Mouse (Mus musculus): ENCODE measurements around the gene Sec14l4. TPM values are rescaled to one million over a fixed set of nuclear protein-coding genes. Genes with fewer than 3 reads are reported as not detected.
"Not testable (repeated sequence)": the region's sequence is repeated elsewhere in the genome, so short reads cannot be mapped to it uniquely, and the experiment has no call there.

The Sec14l4 gene
- polyA plus RNA-seq, 1 experiment = 0.07 TPM

DNA sequence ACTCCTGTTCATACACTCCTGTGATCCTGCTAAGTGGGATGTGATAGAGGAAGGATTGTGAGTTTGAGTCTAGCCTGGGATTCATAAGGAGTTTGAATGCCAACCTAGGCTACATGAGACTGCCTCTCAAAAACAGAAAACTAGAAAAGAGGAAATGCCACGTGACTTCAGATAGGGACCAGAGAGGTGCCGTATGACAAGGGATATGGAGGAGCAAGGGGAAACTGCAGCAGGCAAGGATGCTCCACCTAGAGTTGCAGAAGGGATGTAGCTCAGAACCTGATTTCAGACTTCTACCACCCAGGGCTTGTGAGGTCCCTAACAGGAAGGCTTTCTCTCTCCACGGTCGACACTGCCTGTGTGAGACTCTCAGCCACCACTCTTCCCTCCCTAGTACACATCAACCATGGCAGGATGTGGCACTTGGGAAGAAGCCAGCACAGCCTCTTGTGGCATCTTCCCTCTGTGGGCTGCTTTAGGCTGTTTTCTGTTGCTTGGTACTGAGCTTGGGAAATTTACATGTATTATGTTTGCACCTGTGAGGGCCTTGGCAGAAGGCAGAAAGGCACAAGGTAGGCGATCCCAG, 25.9 kb upstream of the Sec14l4 start:
- no peaks in the 10 kb centered on the region for H3K36me3 ChIP-seq (ENCODE audit: control insufficient read depth, insufficient read depth, low read length)
- TF ChIP-seq POLR2A (IDR thresholded peaks at IDR 0.05; ENCODE audit: low read depth, low read length) (no peak), CTCF (IDR thresholded peaks at IDR 0.05; ENCODE audit: extremely low read depth, insufficient read depth, insufficient read length, insufficient replicate concordance) (no peak)
- no peaks in the 10 kb centered on the region for H3K4me1 ChIP-seq (ENCODE audit: control insufficient read depth, insufficient read depth, insufficient read length)
- no peak overlapping the region for H3K4me3 ChIP-seq (ENCODE audit: extremely low read depth, insufficient read depth, insufficient read length)
- DNase-seq (ENCODE audit: low read depth in 1 of 2, low spot score in 2 of 2) = no peak
- 17% methylated on average over 5 of the region's 5 CpGs for WGBS
- H3K27ac ChIP-seq (ENCODE audit: insufficient read depth, low read length) = no peak overlapping the region
- H3K27me3 ChIP-seq (ENCODE audit: control insufficient read depth, insufficient read depth, low read length) = no peaks in the 10 kb centered on the region

DNA sequence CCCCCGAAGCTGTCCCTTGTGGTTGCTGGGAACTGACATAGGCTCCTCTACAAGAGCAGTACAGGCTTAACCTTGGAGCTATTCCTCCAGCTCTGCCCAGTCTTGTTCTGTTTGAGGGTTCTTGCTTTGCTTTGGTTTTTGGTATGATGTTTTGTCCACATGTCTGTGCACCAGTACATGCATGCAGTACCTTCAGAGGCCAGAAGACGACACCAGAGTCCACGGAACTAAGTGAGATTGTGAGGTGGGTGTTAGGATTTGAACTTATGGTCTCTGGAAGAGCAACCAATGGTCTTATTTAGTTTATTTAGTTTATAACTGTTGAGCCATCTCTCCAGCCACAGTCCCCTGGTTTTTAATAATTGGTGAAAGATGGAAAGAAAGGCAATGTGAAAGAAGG, 24.8 kb upstream of the Sec14l4 start:
- WGBS = 86% methylated on average over 3 of the region's 3 CpGs
- Histone ChIP-seq H3K36me3 (ENCODE audit: control insufficient read depth, insufficient read depth, low read length) (no peaks in the 10 kb centered on the region), H3K27me3 (ENCODE audit: control insufficient read depth, insufficient read depth, low read length) (no peaks in the 10 kb centered on the region), H3K27ac (ENCODE audit: insufficient read depth, low read length) (no peak overlapping the region), H3K4me3 (ENCODE audit: extremely low read depth, insufficient read depth, insufficient read length) (no peak overlapping the region), H3K4me1 (ENCODE audit: control insufficient read depth, insufficient read depth, insufficient read length) (no peaks in the 10 kb centered on the region)
- TF ChIP-seq CTCF (IDR thresholded peaks at IDR 0.05; ENCODE audit: extremely low read depth, insufficient read depth, insufficient read length, insufficient replicate concordance) (no peak), POLR2A (IDR thresholded peaks at IDR 0.05; ENCODE audit: low read depth, low read length) (no peak)
- no peak for DNase-seq (ENCODE audit: low read depth in 1 of 2, low spot score in 2 of 2)

DNA sequence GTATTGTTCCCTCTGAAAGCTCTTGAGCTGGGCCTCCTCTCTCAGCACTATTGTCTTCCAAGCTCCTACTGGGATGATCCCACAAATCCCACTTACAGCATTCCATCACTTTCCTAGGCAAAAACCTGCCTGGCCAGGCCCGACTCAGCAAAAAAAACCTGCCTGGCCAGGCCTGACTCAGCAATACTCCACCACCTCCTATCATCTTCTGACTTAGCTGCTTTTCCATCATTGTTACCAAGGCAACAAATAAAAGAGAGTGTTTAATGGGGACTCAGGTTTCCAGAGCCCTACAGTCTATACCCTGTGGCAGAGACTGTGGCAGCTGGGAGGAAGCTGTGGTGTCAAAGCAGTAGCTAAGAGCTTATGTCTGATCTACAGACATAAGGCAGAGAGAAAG, 18.6 kb upstream of the Sec14l4 start:
- H3K27me3 ChIP-seq (ENCODE audit: control insufficient read depth, insufficient read depth, low read length) = no peaks in the 10 kb centered on the region
- H3K4me1 ChIP-seq (ENCODE audit: control insufficient read depth, insufficient read depth, insufficient read length) = no peaks in the 10 kb centered on the region
- no peak overlapping the region for H3K27ac ChIP-seq (ENCODE audit: insufficient read depth, low read length)
- no peak for DNase-seq (ENCODE audit: low read depth in 1 of 2, low spot score in 2 of 2)
- TF ChIP-seq CTCF (IDR thresholded peaks at IDR 0.05; ENCODE audit: extremely low read depth, insufficient read depth, insufficient read length, insufficient replicate concordance) (no peak), POLR2A (IDR thresholded peaks at IDR 0.05; ENCODE audit: low read depth, low read length) (no peak)
- no peaks in the 10 kb centered on the region for H3K36me3 ChIP-seq (ENCODE audit: control insufficient read depth, insufficient read depth, low read length)
- WGBS = 78% methylated on average over 1 of the region's 1 CpGs
- no peak overlapping the region for H3K4me3 ChIP-seq (ENCODE audit: extremely low read depth, insufficient read depth, insufficient read length)

DNA sequence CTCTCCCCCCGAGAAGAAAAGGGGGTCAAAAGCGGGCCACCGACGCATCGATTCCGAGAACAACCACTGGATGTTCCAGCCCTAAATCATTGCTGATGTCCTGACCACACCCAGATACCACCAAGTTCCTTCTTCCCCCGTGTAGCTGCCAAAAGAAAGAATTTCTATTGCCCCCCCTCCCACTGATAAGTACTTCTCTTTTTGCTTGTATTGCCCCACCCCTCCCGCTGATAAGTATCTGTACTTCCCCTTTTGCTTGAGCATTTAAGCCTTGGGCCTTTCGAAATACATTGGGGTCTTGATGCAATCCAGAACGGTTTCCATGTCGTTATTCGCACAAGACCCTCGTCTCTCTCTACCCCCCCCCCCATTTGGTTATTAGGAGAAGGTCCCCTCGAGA, 15.5 kb upstream of the Sec14l4 start:
- WGBS = 85% methylated on average over 14 of the region's 14 CpGs
- not testable (repeated sequence) for H3K4me1 ChIP-seq (ENCODE audit: control insufficient read depth, insufficient read depth, insufficient read length)

DNA sequence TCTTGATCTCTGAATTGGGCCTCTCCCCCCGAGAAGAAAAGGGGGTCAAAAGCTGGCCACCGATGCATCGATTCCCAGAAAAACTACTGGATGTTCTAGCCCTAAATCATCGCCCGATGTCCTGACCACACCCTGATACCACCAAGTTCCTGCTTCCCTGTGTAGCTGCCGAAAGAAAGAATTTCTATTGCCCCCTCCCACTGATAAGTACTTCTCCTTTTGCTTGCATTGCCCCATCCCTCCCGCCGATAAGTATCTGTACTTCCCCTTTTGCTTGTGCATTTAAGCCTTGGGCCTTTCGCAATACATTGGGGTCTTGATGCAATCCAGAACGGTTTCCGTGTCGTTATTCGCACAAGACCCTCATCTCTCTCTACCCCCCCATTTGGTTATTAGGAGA, 9.2 kb upstream of the Sec14l4 start:
- not testable (repeated sequence) for H3K27me3 ChIP-seq (ENCODE audit: control insufficient read depth, insufficient read depth, low read length); H3K4me3 ChIP-seq (ENCODE audit: extremely low read depth, insufficient read depth, insufficient read length); DNase-seq (ENCODE audit: low read depth in 1 of 2, low spot score in 2 of 2); H3K27ac ChIP-seq (ENCODE audit: insufficient read depth, low read length); H3K4me1 ChIP-seq (ENCODE audit: control insufficient read depth, insufficient read depth, insufficient read length); H3K36me3 ChIP-seq (ENCODE audit: control insufficient read depth, insufficient read depth, low read length)
- 75% methylated on average over 13 of the region's 13 CpGs for WGBS

More for the DNA sequence above, 15.5 kb upstream of the Sec14l4 start:
- H3K36me3 ChIP-seq (ENCODE audit: control insufficient read depth, insufficient read depth, low read length); H3K27ac ChIP-seq (ENCODE audit: insufficient read depth, low read length); H3K4me3 ChIP-seq (ENCODE audit: extremely low read depth, insufficient read depth, insufficient read length); DNase-seq (ENCODE audit: low read depth in 1 of 2, low spot score in 2 of 2); H3K27me3 ChIP-seq (ENCODE audit: control insufficient read depth, insufficient read depth, low read length): not testable (repeated sequence)

DNA sequence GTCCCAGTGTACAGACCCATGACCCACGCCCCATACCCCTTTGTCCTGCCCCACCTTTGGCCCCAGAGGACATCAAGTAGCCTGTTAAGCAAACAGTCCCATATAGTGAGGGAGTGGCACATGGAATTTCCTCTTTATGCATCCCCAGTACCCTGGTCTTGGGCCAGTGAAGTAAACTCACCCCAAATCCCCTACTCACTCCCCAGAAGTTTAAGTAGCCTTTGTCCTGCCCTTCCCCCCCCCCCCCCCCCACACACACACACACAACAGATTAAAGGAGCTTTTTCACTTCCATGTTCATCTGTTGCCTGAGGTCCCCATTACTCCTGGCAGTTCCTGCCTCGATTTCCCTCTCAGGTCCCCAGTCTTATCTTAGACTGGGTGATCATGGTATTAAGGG, 7.9 kb upstream of the Sec14l4 start:
- Histone ChIP-seq H3K27me3 (ENCODE audit: control insufficient read depth, insufficient read depth, low read length) (no peaks in the 10 kb centered on the region), H3K27ac (ENCODE audit: insufficient read depth, low read length) (no peak overlapping the region), H3K4me3 (ENCODE audit: extremely low read depth, insufficient read depth, insufficient read length) (no peak overlapping the region), H3K4me1 (ENCODE audit: control insufficient read depth, insufficient read depth, insufficient read length) (no peaks in the 10 kb centered on the region), H3K36me3 (ENCODE audit: control insufficient read depth, insufficient read depth, low read length) (no peaks in the 10 kb centered on the region)
- no peak for TF ChIP-seq CTCF (IDR thresholded peaks at IDR 0.05; ENCODE audit: extremely low read depth, insufficient read depth, insufficient read length, insufficient replicate concordance)
- TF ChIP-seq POLR2A (IDR thresholded peaks at IDR 0.05; ENCODE audit: low read depth, low read length) = no peak
- WGBS = 65% methylated on average over 2 of the region's 2 CpGs
- no peak for DNase-seq (ENCODE audit: low read depth in 1 of 2, low spot score in 2 of 2)

DNA sequence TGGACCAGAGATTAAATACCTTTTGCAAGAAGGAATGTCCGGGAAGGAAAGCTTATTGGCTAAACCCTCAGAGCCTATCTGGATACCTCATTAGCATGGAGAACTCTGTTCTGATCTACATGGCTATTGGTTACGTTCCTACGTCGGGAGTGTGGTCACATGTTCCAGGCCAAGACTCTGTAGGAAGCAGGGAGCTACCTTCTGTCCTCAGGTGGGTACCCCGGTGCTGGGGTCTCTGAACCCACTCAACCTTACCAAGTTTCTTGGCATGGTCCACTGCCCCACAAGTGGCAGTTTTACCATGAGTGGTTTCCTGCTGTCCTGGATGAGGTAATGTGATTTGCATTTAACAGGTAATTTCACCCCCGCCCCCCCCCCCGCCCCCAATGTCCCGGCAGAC, 4.2 kb upstream of the Sec14l4 start:
- Histone ChIP-seq H3K4me1 (ENCODE audit: control insufficient read depth, insufficient read depth, insufficient read length) (no peaks in the 10 kb centered on the region), H3K27me3 (ENCODE audit: control insufficient read depth, insufficient read depth, low read length) (no peaks in the 10 kb centered on the region), H3K36me3 (ENCODE audit: control insufficient read depth, insufficient read depth, low read length) (no peaks in the 10 kb centered on the region), H3K27ac (ENCODE audit: insufficient read depth, low read length) (no peak overlapping the region), H3K4me3 (ENCODE audit: extremely low read depth, insufficient read depth, insufficient read length) (no peak overlapping the region)
- TF ChIP-seq CTCF (IDR thresholded peaks at IDR 0.05; ENCODE audit: extremely low read depth, insufficient read depth, insufficient read length, insufficient replicate concordance) (no peak), POLR2A (IDR thresholded peaks at IDR 0.05; ENCODE audit: low read depth, low read length) (no peak)
- no peak for DNase-seq (ENCODE audit: low read depth in 1 of 2, low spot score in 2 of 2)
- 81% methylated on average over 8 of the region's 8 CpGs for WGBS

Data from spleen, adult 2 months (tissue).